9 mouse cellular contexts compared by ENCODE assay signal in genomic region chr13:52154844-52155587, GRCm38 (mm10).
DNase-seq lines count a peak whose midpoint lies in the region; ATAC-seq and TF ChIP-seq lines count a peak whose summit lies in the region.
"Had no signal": no experiment of that assay in that cellular context is flagged by ENCODE, and none has a peak within 500 bp of the region (broad histone marks: within the 10 kb centered on the region; RNA-seq: fewer than 3 reads in every experiment).

No protein-coding gene starts in this region.

- H3K27me3 ChIP-seq in forebrain, embryonic 12.5 days = no peaks in the 10 kb centered on the region
- H3K27me3 ChIP-seq in forebrain, embryonic 11.5 days (ENCODE audit: control insufficient read depth, insufficient read depth, low read length) = no peaks in the 10 kb centered on the region
- no peaks in the 10 kb centered on the region for H3K27me3 ChIP-seq in liver, postnatal 0 days (ENCODE audit: insufficient read depth, low read length)

- 63% methylated on average over 14 of the region's 14 CpGs for WGBS in forebrain, embryonic 12.5 days
- WGBS in forebrain, embryonic 11.5 days = 74% methylated on average over 14 of the region's 14 CpGs
- WGBS in liver, postnatal 0 days (ENCODE audit: insufficient replicate concordance) = 57% methylated on average over 14 of the region's 14 CpGs

- no peaks in the 10 kb centered on the region for H3K36me3 ChIP-seq in forebrain, embryonic 12.5 days (replicated peaks)
- H3K36me3 ChIP-seq in forebrain, embryonic 11.5 days (ENCODE audit: control insufficient read depth, insufficient read depth, low read length) = no peaks in the 10 kb centered on the region
- no peaks in the 10 kb centered on the region for H3K36me3 ChIP-seq in liver, postnatal 0 days (replicated peaks; ENCODE audit: insufficient read depth, low read length)

- H3K4me2 ChIP-seq in forebrain, embryonic 12.5 days = no peak overlapping the region
- H3K4me2 ChIP-seq in forebrain, embryonic 11.5 days (ENCODE audit: low read depth, low read length, severe bottlenecking) = no peak overlapping the region
- H3K4me2 ChIP-seq in liver, postnatal 0 days (ENCODE audit: low read depth, low read length) = peak overlapping the region; percentile 27; the same call in 1 of the 2 replicates

- H3K9me3 ChIP-seq in forebrain, embryonic 12.5 days = no peaks in the 10 kb centered on the region
- no peaks in the 10 kb centered on the region for H3K9me3 ChIP-seq in forebrain, embryonic 11.5 days (ENCODE audit: control insufficient read depth, low read length)
- no peaks in the 10 kb centered on the region for H3K9me3 ChIP-seq in liver, postnatal 0 days (ENCODE audit: low read length)

- no peak overlapping the region for H3K27ac ChIP-seq in forebrain, embryonic 12.5 days
- H3K27ac ChIP-seq in forebrain, embryonic 11.5 days (ENCODE audit: low read depth, low read length) = no peak overlapping the region
- H3K27ac ChIP-seq in liver, postnatal 0 days (ENCODE audit: low read depth) = peak overlapping the region; percentile 69

- 0 out of 2 replicates have a peak, but pooled peaks have one; percentile 41 for ATAC-seq in forebrain, embryonic 12.5 days (ENCODE audit: low FRiP score)
- ATAC-seq in forebrain, embryonic 11.5 days (replicated peaks; ENCODE audit: low FRiP score) = no peak
- ATAC-seq in liver, postnatal 0 days = peak; percentile 53
- no peak for ATAC-seq in megakaryocyte, adult 5-6 weeks (ENCODE audit: poor library complexity, severe bottlenecking)

- no peak overlapping the region for H3K4me3 ChIP-seq in forebrain, embryonic 12.5 days (replicated peaks)
- no peak overlapping the region for H3K4me3 ChIP-seq in forebrain, embryonic 11.5 days (ENCODE audit: low read depth, low read length)
- no peak overlapping the region for H3K4me3 ChIP-seq in liver, postnatal 0 days (ENCODE audit: low read depth, low read length)
- H3K4me3 ChIP-seq: erythroblast, embryonic 14.5 days had no signal

- no peak for TF ChIP-seq EP300 in liver, postnatal 0 days (IDR thresholded peaks at IDR 0.05; ENCODE audit: low read depth)

- peaks cover 12% of the 10 kb centered on the region for H3K4me1 ChIP-seq in forebrain, embryonic 12.5 days
- no peaks in the 10 kb centered on the region for H3K4me1 ChIP-seq in forebrain, embryonic 11.5 days (replicated peaks; ENCODE audit: control insufficient read depth, insufficient read depth, low read length)
- peaks cover 25% of the 10 kb centered on the region for H3K4me1 ChIP-seq in liver, postnatal 0 days (ENCODE audit: insufficient read depth)

- H3K9ac ChIP-seq in forebrain, embryonic 12.5 days = no peak overlapping the region
- H3K9ac ChIP-seq in forebrain, embryonic 11.5 days (ENCODE audit: low read length) = no peak overlapping the region
- no peak overlapping the region for H3K9ac ChIP-seq in liver, postnatal 0 days (replicated peaks)

- no peak for TF ChIP-seq CTCF in liver, postnatal 0 days (IDR thresholded peaks at IDR 0.05; ENCODE audit: low read depth)

- no peak for DNase-seq in forebrain, embryonic 11.5 days (ENCODE audit: low spot score)
- peak; percentile 62 for DNase-seq in NIH3T3 (ENCODE audit: low read depth)
- peak; percentile 21 to 58 for DNase-seq in frontal cortex, postnatal 36 days (ENCODE audit: low spot score in 2 of 2)
- peak; percentile 6 to 8 for DNase-seq in kidney, postnatal 36 days
- peak; percentile 26 for DNase-seq in liver, postnatal 0 days
- DNase-seq in right cerebral cortex, postnatal 36 days (ENCODE audit: low spot score in 2 of 2) = peak; percentile 19 to 40

Comparison
In these comparisons a context has a peak if more than half of its experiments do, and no peak if none do; other contexts are left out.
1. ATAC-seq: peak in forebrain, embryonic 12.5 days (single experiment) and liver, postnatal 0 days (single experiment); none in forebrain, embryonic 11.5 days (single experiment) and megakaryocyte, adult 5-6 weeks (single experiment).